Mouse (Mus musculus) neural tube, embryonic 12.5 days (tissue): ENCODE measurements around the gene Selenof. TPM values are rescaled to one million over a fixed set of nuclear protein-coding genes. Genes with fewer than 3 reads are reported as not detected.

Experiments used
- ATAC-seq: fragments of 200-750 bp; cut with Nextera tagmentation; 2 replicates; pipeline ENCODE4 v1.8.0; 2017; ENCODE audit warnings: low read depth, mild to moderate bottlenecking, moderate TSS enrichment, moderate library complexity; ENCODE audit not compliant: low FRiP score
- H3K27ac ChIP-seq: fragments of 300-500 bp; sonication (generic); 2 replicates; pipeline ENCODE4 v1.5.1; 2016
- H3K27me3 ChIP-seq: fragments of 300-500 bp; sonication (generic); replicated peaks from 2 replicates; pipeline ENCODE4 v1.6.1; 2016; ENCODE audit warnings: mild to moderate bottlenecking
- H3K36me3 ChIP-seq: fragments of 300-500 bp; sonication (generic); 2 replicates; pipeline ENCODE4 v1.6.1; 2016; ENCODE audit warnings: mild to moderate bottlenecking
- H3K4me1 ChIP-seq: fragments of 300-500 bp; sonication (generic); 2 replicates; pipeline ENCODE4 v1.6.1; 2016
- H3K4me2 ChIP-seq: fragments of 300-500 bp; sonication (generic); replicated peaks from 2 replicates; pipeline ENCODE4 v1.6.1; 2016; ENCODE audit warnings: mild to moderate bottlenecking
- H3K4me3 ChIP-seq: fragments of 300-500 bp; sonication (generic); 2 replicates; pipeline ENCODE4 v1.5.1; 2016
- H3K9ac ChIP-seq: fragments of 300-500 bp; sonication (generic); 2 replicates; pipeline ENCODE4 v1.6.1; 2016; ENCODE audit warnings: mild to moderate bottlenecking
- H3K9me3 ChIP-seq: fragments of 300-500 bp; sonication (generic); 2 replicates; pipeline ENCODE4 v1.6.1; 2016; ENCODE audit warnings: mild to moderate bottlenecking
- WGBS: fragments of 180-500 bp; shearing (Covaris S2); methylation state at CpG from one replicate; pipeline ENCODE4 v1.1.7; 2016; 5-methylcytosine and 5-hydroxymethylcytosine counted together
- polyA plus RNA-seq: library from polyadenylated mRNA; unstranded; fragments of >200 nt; fragmentation: Nextera tagmentation; extraction: Ambion mirVana; gene quantifications from 2 replicates; pipeline ENCODE4 v1.2.1, GENCODE M21; 2016

Selenof gene
- polyA plus RNA-seq: 476 and 491 TPM in 2 replicates

DNA sequence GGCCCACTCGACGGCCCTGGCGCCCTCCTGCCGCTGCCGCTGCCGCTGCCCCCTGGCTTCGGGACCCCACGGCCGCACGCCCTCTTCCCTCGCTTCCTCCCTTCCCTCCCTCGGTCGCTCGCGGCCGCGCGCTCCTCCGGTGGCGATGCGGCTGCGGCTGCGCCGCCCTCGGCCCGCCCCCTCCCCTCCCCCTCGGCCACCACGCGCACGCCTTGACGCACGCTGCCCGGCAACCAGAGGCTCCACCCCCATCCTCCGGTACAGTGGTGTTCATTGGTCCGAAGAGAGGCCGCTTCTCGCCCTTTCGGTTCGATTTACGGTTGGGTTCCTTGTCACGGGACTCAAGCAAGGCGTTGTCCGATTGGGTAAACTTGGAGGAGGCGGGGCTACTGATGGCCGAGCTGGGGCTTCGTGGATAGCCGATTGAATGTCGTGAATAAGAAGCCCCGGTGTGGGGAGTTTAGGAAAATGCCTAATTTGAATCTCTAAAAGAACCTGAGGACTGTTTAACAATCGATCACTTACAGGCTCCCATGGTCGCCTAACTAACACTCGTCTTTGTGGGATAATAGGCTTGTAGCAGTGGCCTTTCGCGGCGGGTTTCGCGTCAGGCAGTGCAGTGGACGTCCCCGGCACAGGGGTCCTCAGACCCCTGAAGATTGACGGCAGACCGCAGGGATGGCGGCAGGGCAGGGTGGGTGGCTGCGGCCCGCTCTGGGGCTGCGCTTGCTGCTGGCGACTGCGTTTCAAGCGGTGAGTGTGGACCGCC lies at the start of gene Selenof, which contains the start of gene Hs2st1:
TSS of gene Selenof (plus strand) at position 258 of the 769 bp plus-strand sequence.
TSS of gene Hs2st1 (minus strand) at position 135 of the 769 bp plus-strand sequence.
- peaks cover 25% of the 10 kb centered on the region for H3K4me1 ChIP-seq
- under 1% methylated on average over 63 of the region's 69 CpGs for WGBS
- ATAC-seq: peak; percentile 98
- H3K27ac ChIP-seq: peak within 1 kb of the TSS; percentile 91
- H3K9me3 ChIP-seq: no peaks in the 10 kb centered on the region
- H3K27me3 ChIP-seq: no peaks in the 10 kb centered on the region
- peaks cover 5% of the 10 kb centered on the region for H3K36me3 ChIP-seq
- peak within 1 kb of the TSS; percentile 74 for H3K4me3 ChIP-seq
- peak within 1 kb of the TSS; percentile 84 for H3K4me2 ChIP-seq
- H3K9ac ChIP-seq: peak within 1 kb of the TSS; percentile 88

DNA sequence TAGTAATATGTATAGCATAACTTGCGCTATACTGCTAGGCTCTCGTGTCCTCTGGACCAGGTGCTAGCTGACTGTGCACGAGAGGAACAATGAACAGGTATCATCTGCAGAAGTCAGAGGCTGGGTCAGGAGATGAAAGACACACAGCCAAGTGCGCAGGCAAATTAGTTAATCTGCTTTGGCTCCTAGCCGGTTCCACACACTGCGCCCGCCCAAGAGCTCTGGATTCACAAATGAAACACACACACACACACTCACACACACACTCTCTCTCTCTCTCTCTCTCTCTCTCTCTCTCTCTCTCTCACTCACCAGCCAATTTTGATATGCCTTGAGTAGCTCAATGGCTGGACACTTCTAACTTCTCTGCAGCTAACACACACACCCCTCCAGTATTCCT lies 42.2 kb upstream of the Selenof start:
- 95% methylated on average over 7 of the region's 7 CpGs for WGBS

DNA sequence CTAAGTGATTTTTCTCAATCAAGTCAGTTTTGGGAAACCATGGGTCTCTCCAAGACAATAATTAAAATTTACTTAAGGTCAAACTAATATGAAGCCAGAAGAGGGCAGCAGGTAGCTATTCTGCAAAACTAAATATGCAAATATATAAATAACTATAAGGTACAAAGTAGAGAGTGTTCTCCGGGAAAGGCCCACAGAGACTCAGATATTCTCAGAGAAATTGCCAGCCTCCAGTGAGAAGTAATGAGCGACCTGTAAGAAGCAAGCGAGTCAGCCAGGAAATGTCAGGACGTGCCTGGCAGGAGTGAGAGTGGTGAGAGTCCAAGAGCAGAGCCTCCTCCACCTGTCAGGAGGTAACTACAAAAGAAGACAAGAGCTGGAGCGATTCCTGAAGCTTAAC lies 39.1 kb upstream of the Selenof start:
- H3K4me2 ChIP-seq: no peak overlapping the region
- peaks cover 4% of the 10 kb centered on the region; the same call in 1 of the 2 replicates for H3K4me1 ChIP-seq
- no peaks in the 10 kb centered on the region for H3K9me3 ChIP-seq
- no peak overlapping the region for H3K9ac ChIP-seq
- 74% methylated on average over 5 of the region's 5 CpGs for WGBS
- no peaks in the 10 kb centered on the region for H3K36me3 ChIP-seq
- H3K27ac ChIP-seq: no peak overlapping the region
- no peaks in the 10 kb centered on the region for H3K27me3 ChIP-seq
- H3K4me3 ChIP-seq: no peak overlapping the region
- no peak for ATAC-seq

More for the DNA sequence above, 42.2 kb upstream of the Selenof start:
- H3K4me2 ChIP-seq: no peak overlapping the region
- no peak overlapping the region for H3K27ac ChIP-seq
- no peaks in the 10 kb centered on the region for H3K27me3 ChIP-seq
- H3K9ac ChIP-seq: no peak overlapping the region
- no peaks in the 10 kb centered on the region for H3K36me3 ChIP-seq
- no peak for ATAC-seq
- peaks cover 4% of the 10 kb centered on the region; the same call in 1 of the 2 replicates for H3K4me1 ChIP-seq
- no peaks in the 10 kb centered on the region for H3K9me3 ChIP-seq
- no peak overlapping the region for H3K4me3 ChIP-seq

DNA sequence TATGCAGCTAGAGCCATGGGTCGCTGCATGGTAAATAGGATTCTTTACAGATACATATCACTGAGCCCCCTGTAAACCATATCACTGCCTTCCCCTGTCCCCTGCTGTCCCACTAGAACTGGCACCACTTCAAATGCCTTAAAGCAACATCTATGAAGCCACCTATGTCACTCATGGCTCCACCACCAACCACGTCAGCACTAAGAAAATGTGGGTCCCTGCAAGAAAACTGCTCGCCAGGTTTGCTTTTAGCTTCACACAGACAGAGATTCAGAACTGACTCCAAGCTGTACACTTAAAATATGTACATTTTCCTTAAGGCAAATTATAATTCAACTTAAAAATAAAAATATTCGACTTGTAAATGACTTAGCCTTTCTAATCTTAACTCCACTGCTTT lies 35.0 kb upstream of the Selenof start:
- no peak overlapping the region for H3K4me2 ChIP-seq
- no peaks in the 10 kb centered on the region for H3K9me3 ChIP-seq
- no peaks in the 10 kb centered on the region for H3K36me3 ChIP-seq
- H3K9ac ChIP-seq: no peak overlapping the region
- ATAC-seq: no peak
- peaks cover 4% of the 10 kb centered on the region; the same call in 1 of the 2 replicates for H3K4me1 ChIP-seq
- no peak overlapping the region for H3K4me3 ChIP-seq
- H3K27ac ChIP-seq: no peak overlapping the region
- H3K27me3 ChIP-seq: no peaks in the 10 kb centered on the region
- WGBS: 93% methylated on average over 4 of the region's 4 CpGs

DNA sequence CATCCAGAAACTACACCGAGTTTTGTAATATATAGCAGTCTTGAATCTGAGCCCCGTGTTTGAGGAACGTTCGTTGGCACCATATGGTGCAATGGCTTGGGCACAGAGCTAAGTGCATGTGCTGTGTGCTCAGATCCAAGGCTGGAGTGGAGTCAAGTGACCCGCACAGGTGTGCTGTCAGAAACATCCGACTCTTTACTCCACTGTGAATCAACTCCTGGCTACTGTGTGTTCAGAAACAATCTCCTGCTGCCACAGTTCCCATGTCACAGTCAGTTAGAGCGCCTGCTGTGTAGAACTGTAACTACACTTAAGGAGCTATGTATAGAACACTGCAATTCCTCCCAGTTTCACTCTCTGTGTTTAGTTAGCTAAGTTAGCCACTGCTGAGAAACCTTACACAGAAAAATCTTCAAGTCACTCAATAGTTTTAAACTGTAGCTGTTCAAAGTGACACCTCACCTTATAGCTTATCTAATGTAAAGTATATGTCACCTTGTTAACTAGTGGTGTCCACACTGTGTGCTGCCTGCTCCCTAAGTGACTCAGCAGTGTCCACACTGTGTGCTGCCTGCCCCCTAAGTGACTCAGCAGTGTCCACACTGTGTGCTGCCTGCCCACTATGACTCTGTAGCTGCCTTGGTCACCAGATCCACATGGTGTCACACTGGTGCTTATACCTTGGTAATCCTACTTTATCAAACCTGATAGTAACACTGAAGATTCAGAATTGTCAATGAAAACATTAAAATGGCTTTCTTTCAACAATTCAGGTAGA lies 32.8 kb upstream of the Selenof start:
- 0 out of 2 replicates have a peak, but pooled peaks have one; percentile 25 for ATAC-seq
- H3K27ac ChIP-seq: no peak overlapping the region
- no peaks in the 10 kb centered on the region for H3K36me3 ChIP-seq
- H3K4me3 ChIP-seq: no peak overlapping the region
- H3K27me3 ChIP-seq: no peaks in the 10 kb centered on the region
- H3K4me1 ChIP-seq: no peaks in the 10 kb centered on the region
- 88% methylated on average over 7 of the region's 7 CpGs for WGBS
- H3K9me3 ChIP-seq: no peaks in the 10 kb centered on the region
- H3K9ac ChIP-seq: no peak overlapping the region
- H3K4me2 ChIP-seq: no peak overlapping the region

- no peak overlapping the region for H3K9ac ChIP-seq
- H3K9me3 ChIP-seq: no peaks in the 10 kb centered on the region
- H3K4me3 ChIP-seq: no peak overlapping the region
- H3K4me2 ChIP-seq: no peak overlapping the region
- ATAC-seq: no peak
- H3K36me3 ChIP-seq: no peaks in the 10 kb centered on the region
- no peaks in the 10 kb centered on the region for H3K4me1 ChIP-seq
- WGBS: 86% methylated on average over 3 of the region's 3 CpGs
- H3K27ac ChIP-seq: no peak overlapping the region
- H3K27me3 ChIP-seq: no peaks in the 10 kb centered on the region
Observed at GRCm38 (mm10) chr3:144539051-144539450, 31.1 kb upstream of the Selenof start.

DNA sequence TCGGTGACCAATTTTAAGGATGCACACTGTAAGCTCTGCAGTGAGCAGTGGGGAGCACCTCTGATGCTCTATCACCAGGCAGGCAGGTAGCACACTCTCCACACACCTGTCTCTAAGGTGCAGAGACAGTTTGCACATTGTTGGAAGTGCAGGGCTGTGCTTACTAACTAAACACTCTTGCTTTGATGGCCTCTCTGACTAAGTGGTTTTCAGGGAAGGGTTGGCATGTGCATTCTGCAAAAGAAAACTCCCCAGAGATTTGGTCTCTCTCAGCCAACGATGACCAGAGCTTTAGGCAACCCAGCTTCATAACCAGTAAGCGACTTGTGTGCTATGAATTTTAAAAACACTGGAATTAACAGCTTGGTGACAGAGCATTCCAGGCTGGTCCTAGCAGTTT lies 29.3 kb upstream of the Selenof start:
- H3K9me3 ChIP-seq: no peaks in the 10 kb centered on the region
- no peak for ATAC-seq
- H3K4me1 ChIP-seq: peaks cover 4% of the 10 kb centered on the region; the same call in 1 of the 2 replicates
- no peaks in the 10 kb centered on the region for H3K27me3 ChIP-seq
- H3K4me3 ChIP-seq: no peak overlapping the region
- WGBS: 80% methylated on average over 3 of the region's 3 CpGs
- H3K36me3 ChIP-seq: no peaks in the 10 kb centered on the region
- no peak overlapping the region for H3K9ac ChIP-seq
- H3K4me2 ChIP-seq: no peak overlapping the region
- no peak overlapping the region for H3K27ac ChIP-seq

- Histone ChIP-seq H3K9me3 (no peaks in the 10 kb centered on the region), H3K4me3 (no peak overlapping the region), H3K4me1 (peaks cover 10% of the 10 kb centered on the region), H3K27me3 (no peaks in the 10 kb centered on the region), H3K36me3 (no peaks in the 10 kb centered on the region), H3K4me2 (no peak overlapping the region), H3K9ac (no peak overlapping the region), H3K27ac (no peak overlapping the region)
- ATAC-seq: no peak
- 78% methylated on average over 6 of the region's 6 CpGs for WGBS
Observed at GRCm38 (mm10) chr3:144541906-144542438, 28.1 kb upstream of the Selenof start.

GRCm38 (mm10) chr3:144545152-144545551 lies 25.0 kb upstream of the Selenof start:
- Histone ChIP-seq H3K9me3 (no peaks in the 10 kb centered on the region), H3K27ac (no peak overlapping the region), H3K4me2 (no peak overlapping the region), H3K4me3 (no peak overlapping the region), H3K27me3 (no peaks in the 10 kb centered on the region), H3K36me3 (no peaks in the 10 kb centered on the region), H3K9ac (no peak overlapping the region), H3K4me1 (peaks cover 10% of the 10 kb centered on the region)
- no peak; the same call in 1 of the 2 replicates for ATAC-seq
- 85% methylated on average over 7 of the region's 7 CpGs for WGBS

DNA sequence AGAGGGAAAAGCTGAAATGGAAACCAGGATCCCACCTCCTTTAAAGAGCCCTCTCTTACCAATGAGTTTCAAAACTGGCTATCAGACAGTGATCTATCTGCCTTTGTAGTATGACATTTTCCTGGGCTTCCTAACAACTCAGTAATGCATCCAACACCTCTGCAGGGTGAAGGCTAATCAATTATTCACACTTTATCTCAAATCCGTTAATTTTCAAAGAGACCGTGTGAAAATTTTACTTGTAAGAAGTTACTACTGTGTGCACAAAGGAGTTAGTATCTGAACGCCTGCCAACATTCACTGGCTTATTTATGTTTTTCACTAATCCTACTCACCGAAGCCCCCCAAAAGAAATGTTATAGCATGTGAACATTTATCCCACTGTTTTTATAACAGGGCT lies 24.3 kb upstream of the Selenof start:
- H3K4me1 ChIP-seq: peaks cover 10% of the 10 kb centered on the region
- no peaks in the 10 kb centered on the region for H3K9me3 ChIP-seq
- no peak overlapping the region for H3K4me2 ChIP-seq
- no peak for ATAC-seq
- 23% methylated on average over 4 of the region's 4 CpGs for WGBS
- H3K27me3 ChIP-seq: no peaks in the 10 kb centered on the region
- H3K4me3 ChIP-seq: no peak overlapping the region
- no peaks in the 10 kb centered on the region for H3K36me3 ChIP-seq
- no peak overlapping the region for H3K27ac ChIP-seq
- no peak overlapping the region for H3K9ac ChIP-seq

GRCm38 (mm10) chr3:144546490-144546889 lies 23.6 kb upstream of the Selenof start:
- 48% methylated on average over 4 of the region's 4 CpGs for WGBS
- peaks cover 10% of the 10 kb centered on the region for H3K4me1 ChIP-seq
- no peak overlapping the region for H3K9ac ChIP-seq
- H3K9me3 ChIP-seq: no peaks in the 10 kb centered on the region
- ATAC-seq: no peak
- H3K36me3 ChIP-seq: no peaks in the 10 kb centered on the region
- H3K4me2 ChIP-seq: no peak overlapping the region
- H3K27me3 ChIP-seq: no peaks in the 10 kb centered on the region
- no peak overlapping the region for H3K27ac ChIP-seq
- no peak overlapping the region for H3K4me3 ChIP-seq

- H3K4me3 ChIP-seq: no peak overlapping the region
- H3K9me3 ChIP-seq: no peaks in the 10 kb centered on the region
- no peak overlapping the region for H3K27ac ChIP-seq
- 90% methylated on average over 7 of the region's 7 CpGs for WGBS
- no peaks in the 10 kb centered on the region for H3K27me3 ChIP-seq
- H3K36me3 ChIP-seq: no peaks in the 10 kb centered on the region
- ATAC-seq: no peak
- no peak overlapping the region for H3K9ac ChIP-seq
- H3K4me2 ChIP-seq: no peak overlapping the region
- H3K4me1 ChIP-seq: peaks cover 10% of the 10 kb centered on the region
Observed at GRCm38 (mm10) chr3:144548186-144548845, 21.8 kb upstream of the Selenof start.
